14 mouse cellular contexts compared by ENCODE assay signal in genomic region chr19:57236647-57237046, GRCm38 (mm10).
A peak's percentile ranks its signal among the peaks of the same experiment; 100 is the strongest.
DNase-seq lines count a peak whose midpoint lies in the region; ATAC-seq and TF ChIP-seq lines count a peak whose summit lies in the region.
"Had no signal": no experiment of that assay in that cellular context is flagged by ENCODE, and none has a peak within 500 bp of the region (broad histone marks: within the 10 kb centered on the region; RNA-seq: fewer than 3 reads in every experiment).

No protein-coding gene starts in this region.

- ATAC-seq in forebrain, postnatal 0 days, result peak; percentile 93
- ATAC-seq in intestine, embryonic 16.5 days, result no peak

- no peak overlapping the region for H3K4me3 ChIP-seq in forebrain, postnatal 0 days (ENCODE audit: low read depth, low read length)
- no peak overlapping the region for H3K4me3 ChIP-seq in intestine, embryonic 16.5 days (ENCODE audit: low read length)
- H3K4me3 ChIP-seq: heart, embryonic 13.5 days; liver, embryonic 15.5 days; neural tube, embryonic 15.5 days had no signal

- DNase-seq in cerebellum, adult 11 months, result peak; percentile 62
- DNase-seq in cerebellum, postnatal 10 days, result no peak
- peak; percentile 12 for DNase-seq in R1 (ENCODE audit: low read depth, low spot score)
- peak; percentile 78 for DNase-seq in forebrain, postnatal 0 days
- peak; percentile 64 to 77 for DNase-seq in left cerebral cortex, postnatal 14 days (ENCODE audit: low spot score in 2 of 2)
- DNase-seq in kidney, adult 8-10 months, result no peak
- DNase-seq in kidney, adult 9 months, result no peak
- DNase-seq: kidney, adult 18-20 months; layer of hippocampus, adult 9-11 months; spleen, adult 18-20 months had no signal

- WGBS in forebrain, postnatal 0 days, result 59% methylated on average over 15 of the region's 15 CpGs
- 85% methylated on average over 15 of the region's 15 CpGs for WGBS in intestine, embryonic 16.5 days

- H3K9me3 ChIP-seq in forebrain, postnatal 0 days (ENCODE audit: low read length), result no peaks in the 10 kb centered on the region
- no peaks in the 10 kb centered on the region for H3K9me3 ChIP-seq in intestine, embryonic 16.5 days (ENCODE audit: control insufficient read depth, low read length)
- H3K9me3 ChIP-seq: heart, embryonic 13.5 days; liver, embryonic 15.5 days; neural tube, embryonic 15.5 days had no signal

- H3K36me3 ChIP-seq in forebrain, postnatal 0 days (ENCODE audit: insufficient read depth), result no peaks in the 10 kb centered on the region
- no peaks in the 10 kb centered on the region for H3K36me3 ChIP-seq in intestine, embryonic 16.5 days (ENCODE audit: control insufficient read depth, insufficient read depth, low read length)
- H3K36me3 ChIP-seq: heart, embryonic 13.5 days; liver, embryonic 15.5 days; neural tube, embryonic 15.5 days had no signal

- no peak overlapping the region for H3K9ac ChIP-seq in forebrain, postnatal 0 days
- no peak overlapping the region for H3K9ac ChIP-seq in intestine, embryonic 16.5 days (ENCODE audit: low read depth, low read length)
- H3K9ac ChIP-seq: heart, embryonic 13.5 days; liver, embryonic 15.5 days; neural tube, embryonic 15.5 days had no signal

- TF ChIP-seq CTCF in forebrain, postnatal 0 days (IDR thresholded peaks at IDR 0.05; ENCODE audit: low read depth), result no peak

- peak overlapping the region; percentile 69; the same call in 1 of the 2 replicates for H3K27ac ChIP-seq in forebrain, postnatal 0 days (ENCODE audit: low read depth, low read length)
- H3K27ac ChIP-seq in intestine, embryonic 16.5 days (ENCODE audit: low read length), result no peak overlapping the region
- H3K27ac ChIP-seq: heart, embryonic 13.5 days; liver, embryonic 15.5 days; neural tube, embryonic 15.5 days had no signal

- intact Hi-C loops in left cerebral cortex, postnatal 14 days (cut with DNase I), result loop anchor here (5.0 to 10.0 kb wide), 3 partner anchors 39 to 78 kb away; partner anchors contain the start of gene Ablim1

- H3K27me3 ChIP-seq in forebrain, postnatal 0 days (ENCODE audit: insufficient read depth, low read length), result no peaks in the 10 kb centered on the region
- no peaks in the 10 kb centered on the region for H3K27me3 ChIP-seq in intestine, embryonic 16.5 days (replicated peaks; ENCODE audit: control insufficient read depth, insufficient read depth, low read length)
- H3K27me3 ChIP-seq: heart, embryonic 13.5 days; liver, embryonic 15.5 days; neural tube, embryonic 15.5 days had no signal

- H3K4me1 ChIP-seq in forebrain, postnatal 0 days (ENCODE audit: insufficient read depth), result peaks cover 6% of the 10 kb centered on the region; the same call in 1 of the 2 replicates
- 0 out of 2 replicates have a peak, but pooled peaks cover 3% of the 10 kb centered on the region for H3K4me1 ChIP-seq in intestine, embryonic 16.5 days (ENCODE audit: control insufficient read depth, insufficient read depth, low read length)
- H3K4me1 ChIP-seq: liver, embryonic 15.5 days had no signal

- H3K4me2 ChIP-seq in forebrain, postnatal 0 days (ENCODE audit: low read depth), result peak overlapping the region; percentile 15
- H3K4me2 ChIP-seq in intestine, embryonic 16.5 days (ENCODE audit: low read depth, low read length), result no peak overlapping the region
- H3K4me2 ChIP-seq: heart, embryonic 13.5 days; liver, embryonic 15.5 days; neural tube, embryonic 15.5 days had no signal

Comparison
In these comparisons a context has a peak if more than half of its experiments do, and no peak if none do; other contexts are left out.
1. DNase-seq: peak in cerebellum, adult 11 months (single experiment), R1 (single experiment), forebrain, postnatal 0 days (single experiment) and left cerebral cortex, postnatal 14 days (2 of 2); none in cerebellum, postnatal 10 days (0 of 2), kidney, adult 8-10 months (0 of 2) and kidney, adult 9 months (single experiment).